Mouse (Mus musculus) bone marrow, adult 2 months (tissue): ENCODE measurements around the gene BC004004. TPM values are rescaled to one million over a fixed set of nuclear protein-coding genes. Genes with fewer than 3 reads are reported as not detected.
A peak's percentile ranks its signal among the peaks of the same experiment; 100 is the strongest.
"Not testable (repeated sequence)": the region's sequence is repeated elsewhere in the genome, so short reads cannot be mapped to it uniquely, and the experiment has no call there.

Experiments
- H3K27ac ChIP-seq: fragments of 200-500 bp; 2 replicates; pipeline ENCODE4 v1.5.1; 2012; ENCODE audit warnings: low read depth, mild to moderate bottlenecking, control low read depth, inconsistent platforms, low read length; ENCODE audit not compliant: control insufficient read depth, poor library complexity, insufficient read depth
- H3K4me1 ChIP-seq: fragments of 200-500 bp; 2 replicates; pipeline ENCODE4 v1.6.1; 2011; ENCODE audit warnings: low read length; ENCODE audit not compliant: control insufficient read depth, insufficient read depth
- H3K4me3 ChIP-seq: fragments of 200-500 bp; replicated peaks from 2 replicates; pipeline ENCODE3; 2011; ENCODE audit warnings: mild to moderate bottlenecking, low read depth, low read length, control low read depth; ENCODE audit not compliant: control insufficient read depth
- CTCF ChIP-seq: fragments of 200-500 bp; IDR thresholded peaks from 2 replicates; pipeline ENCODE4 v1.5.1; 2011; ENCODE audit warnings: low read length, control low read depth; ENCODE audit not compliant: control insufficient read depth, insufficient read depth
- POLR2A ChIP-seq: fragments of 200-500 bp; IDR thresholded peaks from 2 replicates; pipeline ENCODE4 v1.6.1; 2011; ENCODE audit warnings: low read depth, mild to moderate bottlenecking, control low read depth, low read length, borderline replicate concordance; ENCODE audit not compliant: control insufficient read depth
- WGBS: fragments of 180-500 bp; shearing (Covaris S2); methylation state at CpG from one replicate; pipeline ENCODE4 v1.1.7; 2018; 5-methylcytosine and 5-hydroxymethylcytosine counted together
- polyA plus RNA-seq: library from polyadenylated mRNA; stranded (reverse); fragments of >200 nt; gene quantifications from 2 replicates; pipeline ENCODE4 v1.2.4, GENCODE M21; 2011; ENCODE audit warnings: low replicate concordance; ENCODE audit not compliant: missing spikeins, insufficient read depth, insufficient read length

BC004004 gene
- polyA plus RNA-seq, 1 experiment, result 81.6 TPM

GRCm38 (mm10) chr17:29263417-29263816 is 5.2 kb upstream of the BC004004 start:
- H3K27ac ChIP-seq, result peak overlapping the region; percentile 79
- TF ChIP-seq POLR2A (no peak), CTCF (no peak)
- H3K4me3 ChIP-seq, result peak overlapping the region; percentile 94
- WGBS, result under 1% methylated on average over 14 of the region's 14 CpGs
- H3K4me1 ChIP-seq, result no peaks in the 10 kb centered on the region; the same call in none of the 2 replicates

GRCm38 (mm10) chr17:29263840-29264633 is 4.6 kb upstream of the BC004004 start, which contains the start of gene Ppil1:
Gene Ppil1 (minus strand): TSS chr17:29264186.
- Histone ChIP-seq H3K27ac (peak within 1 kb of the TSS; percentile 79), H3K4me3 (peak within 1 kb of the TSS; percentile 94), H3K4me1 (no peaks in the 10 kb centered on the region; the same call in none of the 2 replicates)
- 8% methylated on average over 38 of the region's 38 CpGs for WGBS
- TF ChIP-seq POLR2A, result peak; percentile 72; the same call in 1 of the 2 replicates
- TF ChIP-seq CTCF, result no peak

DNA sequence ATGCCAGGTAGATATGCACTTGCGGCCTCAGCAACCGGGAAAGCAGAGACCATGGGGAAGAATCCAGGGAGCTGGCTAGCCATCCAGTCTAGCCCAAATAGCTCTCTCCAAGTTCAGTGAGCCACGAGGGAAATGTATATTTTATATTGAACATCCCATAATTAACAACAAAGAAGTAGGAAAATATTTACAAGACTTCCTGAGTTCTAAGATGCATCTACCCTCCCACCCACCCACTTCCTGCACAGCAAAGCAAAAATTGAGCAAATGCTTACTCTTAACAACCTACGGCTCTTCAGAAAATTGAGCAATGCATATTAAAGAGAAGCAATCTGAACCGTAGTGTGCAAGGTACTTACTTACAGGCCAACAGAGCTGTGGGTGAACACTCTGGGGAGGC is 3.8 kb upstream of the BC004004 start:
- 33% methylated on average over 5 of the region's 5 CpGs for WGBS
- peak overlapping the region; percentile 79 for H3K27ac ChIP-seq
- no peaks in the 10 kb centered on the region; the same call in 1 of the 2 replicates for H3K4me1 ChIP-seq
- TF ChIP-seq POLR2A (no peak), CTCF (no peak)
- no peak overlapping the region for H3K4me3 ChIP-seq

DNA sequence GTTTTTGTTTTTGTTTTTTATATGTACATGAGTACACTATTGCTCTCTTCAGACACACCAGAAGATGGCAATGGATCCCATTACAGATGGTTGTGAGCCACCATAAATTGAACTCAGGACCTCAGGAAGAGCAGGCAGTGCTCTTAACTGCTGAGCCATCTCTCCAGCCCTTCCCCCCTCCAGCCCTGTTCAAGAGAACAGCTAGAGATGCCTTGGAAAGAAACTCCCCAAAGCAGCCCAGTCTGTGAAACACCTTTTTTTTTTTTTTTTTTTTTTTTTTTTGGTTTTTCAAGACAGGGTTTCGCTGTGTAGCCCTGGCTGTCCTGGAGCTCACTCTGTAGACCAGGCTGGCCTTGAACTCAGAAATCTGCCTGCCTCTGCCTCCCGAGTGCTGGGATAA is 1.5 kb upstream of the BC004004 start:
- WGBS, result 80% methylated on average over 2 of the region's 2 CpGs
- not testable (repeated sequence) for H3K4me3 ChIP-seq, H3K4me1 ChIP-seq, H3K27ac ChIP-seq

GRCm38 (mm10) chr17:29267931-29268681 is 482 bp upstream of the BC004004 start:
- no peak for TF ChIP-seq POLR2A
- no peak for TF ChIP-seq CTCF
- Histone ChIP-seq H3K4me1 (peaks cover 2% of the 10 kb centered on the region; the same call in 1 of the 2 replicates), H3K4me3 (no peak overlapping the region), H3K27ac (no peak overlapping the region; the same call in 1 of the 2 replicates)
- WGBS, result 58% methylated on average over 6 of the region's 6 CpGs

GRCm38 (mm10) chr17:29269349-29269706 is 740 bp downstream of the BC004004 start:
- WGBS, result 6% methylated on average over 10 of the region's 10 CpGs
- peaks cover 2% of the 10 kb centered on the region; the same call in 1 of the 2 replicates for H3K4me1 ChIP-seq
- peak overlapping the region; percentile 94; the same call in 1 of the 2 replicates for H3K27ac ChIP-seq
- TF ChIP-seq CTCF, result no peak
- TF ChIP-seq POLR2A, result no peak
- H3K4me3 ChIP-seq, result peak overlapping the region; percentile 87

DNA sequence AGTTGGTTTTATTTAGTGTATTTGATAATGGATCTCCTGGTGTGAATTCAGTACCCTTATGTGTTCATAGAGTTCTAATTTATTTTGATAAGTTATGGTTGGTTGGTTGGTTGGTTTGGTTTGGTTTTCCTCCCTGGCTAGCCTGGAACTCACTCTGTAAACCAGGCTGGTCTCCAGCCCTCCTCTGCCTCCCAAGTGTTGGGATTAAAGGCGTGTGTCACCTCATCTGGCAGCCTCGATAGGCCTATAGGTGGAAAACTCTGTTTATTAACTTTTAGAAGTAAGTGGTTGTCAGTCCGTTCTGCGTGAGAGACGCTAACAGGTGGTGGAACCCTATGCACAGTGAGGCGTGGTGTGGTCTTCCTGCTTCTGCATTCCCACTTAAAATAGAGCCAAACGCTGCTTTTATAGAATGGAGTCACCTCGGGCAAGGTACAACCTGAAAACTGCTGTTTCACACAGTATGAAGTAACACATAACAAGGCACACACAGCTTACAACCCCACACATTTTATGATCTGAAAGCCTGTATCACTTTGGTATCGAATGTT is 1.6 kb downstream of the BC004004 start:
- Histone ChIP-seq H3K4me3 (no peak overlapping the region), H3K4me1 (peaks cover 2% of the 10 kb centered on the region; the same call in 1 of the 2 replicates)

DNA sequence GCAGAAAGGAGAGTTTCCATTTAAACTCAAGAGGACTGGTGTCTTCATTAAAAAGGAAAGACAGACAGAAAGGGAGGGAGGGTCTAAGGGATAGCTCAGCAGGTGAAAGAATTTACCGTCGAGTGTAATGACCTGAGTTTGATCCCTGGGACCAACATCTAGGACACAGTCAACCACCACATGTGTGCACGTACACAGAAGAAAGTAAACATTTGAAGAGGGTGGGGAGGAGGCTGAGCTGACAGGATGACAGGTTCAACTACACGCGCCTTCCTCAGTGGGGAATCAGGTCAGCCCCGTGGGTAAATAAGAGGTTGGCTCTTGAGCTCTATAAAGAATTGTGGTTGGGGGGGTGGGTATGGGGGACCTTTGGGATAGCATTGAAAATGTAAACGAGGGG is 4.6 kb downstream of the BC004004 start:
- Histone ChIP-seq H3K4me1 (peaks cover 3% of the 10 kb centered on the region; the same call in 1 of the 2 replicates), H3K4me3 (no peak overlapping the region), H3K27ac (no peak overlapping the region)
- WGBS, result 87% methylated on average over 7 of the region's 7 CpGs
- TF ChIP-seq POLR2A (no peak), CTCF (no peak)

More for the DNA sequence above, 1.6 kb downstream of the BC004004 start:
- 64% methylated on average over 9 of the region's 9 CpGs for WGBS
- TF ChIP-seq CTCF (no peak), POLR2A (no peak)
- H3K27ac ChIP-seq, result peak overlapping the region; percentile 69
